Mouse (Mus musculus): ENCODE results near the gene Ube2b. TPM values are rescaled to one million over a fixed set of nuclear protein-coding genes. Genes with fewer than 3 reads are reported as not detected.

The Ube2b gene
- total and polyA plus RNA-seq, 2 experiments from 2014 or later, result 261 to 404 TPM

- Histone ChIP-seq H3K4me3 (ENCODE audit: low read depth, low read length) (no peak overlapping the region), H3K9me3 (replicated peaks; ENCODE audit: control insufficient read depth, low read length) (no peaks in the 10 kb centered on the region), H3K36me3 (replicated peaks; ENCODE audit: control insufficient read depth, insufficient read depth, low read length) (no peaks in the 10 kb centered on the region), H3K27ac (ENCODE audit: low read depth) (peak overlapping the region; percentile 47; the same call in 1 of the 2 replicates), H3K4me1 (ENCODE audit: control insufficient read depth, insufficient read depth) (peaks cover 7% of the 10 kb centered on the region), H3K9ac (replicated peaks; ENCODE audit: low read depth, low read length) (no peak overlapping the region), H3K4me2 (ENCODE audit: low read depth, low read length) (no peak overlapping the region), H3K27me3 (ENCODE audit: control insufficient read depth, insufficient read depth, low read length) (no peaks in the 10 kb centered on the region; the same call in 1 of the 2 replicates)
- 48% methylated on average over 9 of the region's 9 CpGs for WGBS
- DNase-seq (ENCODE audit: low spot score) (peak; percentile 30), ATAC-seq (ENCODE audit: insufficient read depth, low read depth) (no peak; the same call in 1 of the 2 replicates)
- TF ChIP-seq EP300 (IDR thresholded peaks at IDR 0.05; ENCODE audit: low read depth) (no peak), CTCF (IDR thresholded peaks at IDR 0.05; ENCODE audit: low read depth) (no peak)
Observed at GRCm38 (mm10) chr11:51949155-51949840, 51.3 kb downstream of the Ube2b start.

GRCm38 (mm10) chr11:51946144-51946543 is 54.4 kb downstream of the Ube2b start:
- no peak for ATAC-seq (ENCODE audit: insufficient read depth, low read depth)
- H3K27ac ChIP-seq (ENCODE audit: low read depth), result peak overlapping the region; percentile 68; the same call in 1 of the 2 replicates
- no peak overlapping the region for H3K9ac ChIP-seq (replicated peaks; ENCODE audit: low read depth, low read length)
- WGBS, result 68% methylated on average over 6 of the region's 6 CpGs
- H3K36me3 ChIP-seq (replicated peaks; ENCODE audit: control insufficient read depth, insufficient read depth, low read length), result no peaks in the 10 kb centered on the region
- no peak for DNase-seq (ENCODE audit: low spot score)
- TF ChIP-seq EP300 (IDR thresholded peaks at IDR 0.05; ENCODE audit: low read depth) (no peak), CTCF (IDR thresholded peaks at IDR 0.05; ENCODE audit: low read depth) (no peak)
- no peak overlapping the region for H3K4me3 ChIP-seq (ENCODE audit: low read depth, low read length)
- no peaks in the 10 kb centered on the region; the same call in 1 of the 2 replicates for H3K27me3 ChIP-seq (ENCODE audit: control insufficient read depth, insufficient read depth, low read length)
- peaks cover 7% of the 10 kb centered on the region for H3K4me1 ChIP-seq (ENCODE audit: control insufficient read depth, insufficient read depth)
- H3K4me2 ChIP-seq (ENCODE audit: low read depth, low read length), result no peak overlapping the region
- H3K9me3 ChIP-seq (replicated peaks; ENCODE audit: control insufficient read depth, low read length), result no peaks in the 10 kb centered on the region

GRCm38 (mm10) chr11:51945548-51945947 is 55.0 kb downstream of the Ube2b start:
- H3K9ac ChIP-seq (replicated peaks; ENCODE audit: low read depth, low read length), result no peak overlapping the region
- peak; percentile 72 for ATAC-seq (ENCODE audit: insufficient read depth, low read depth)
- H3K4me2 ChIP-seq (ENCODE audit: low read depth, low read length), result peak overlapping the region; percentile 29
- TF ChIP-seq EP300 (IDR thresholded peaks at IDR 0.05; ENCODE audit: low read depth) (no peak), CTCF (IDR thresholded peaks at IDR 0.05; ENCODE audit: low read depth) (no peak)
- H3K27ac ChIP-seq (ENCODE audit: low read depth), result peak overlapping the region; percentile 68
- H3K36me3 ChIP-seq (replicated peaks; ENCODE audit: control insufficient read depth, insufficient read depth, low read length), result no peaks in the 10 kb centered on the region
- peak; percentile 52 for DNase-seq (ENCODE audit: low spot score)
- H3K4me1 ChIP-seq (ENCODE audit: control insufficient read depth, insufficient read depth), result peaks cover 7% of the 10 kb centered on the region
- WGBS, result 8% methylated on average over 8 of the region's 8 CpGs
- no peak overlapping the region for H3K4me3 ChIP-seq (ENCODE audit: low read depth, low read length)
- H3K9me3 ChIP-seq (replicated peaks; ENCODE audit: control insufficient read depth, low read length), result no peaks in the 10 kb centered on the region
- no peaks in the 10 kb centered on the region; the same call in 1 of the 2 replicates for H3K27me3 ChIP-seq (ENCODE audit: control insufficient read depth, insufficient read depth, low read length)

GRCm38 (mm10) chr11:51944239-51944638 is 56.3 kb downstream of the Ube2b start:
- no peak for DNase-seq (ENCODE audit: low spot score)
- H3K4me3 ChIP-seq (ENCODE audit: low read depth, low read length), result no peak overlapping the region
- H3K36me3 ChIP-seq (replicated peaks; ENCODE audit: control insufficient read depth, insufficient read depth, low read length), result no peaks in the 10 kb centered on the region
- no peak overlapping the region for H3K9ac ChIP-seq (replicated peaks; ENCODE audit: low read depth, low read length)
- H3K4me1 ChIP-seq (ENCODE audit: control insufficient read depth, insufficient read depth), result peaks cover 10% of the 10 kb centered on the region
- H3K4me2 ChIP-seq (ENCODE audit: low read depth, low read length), result no peak overlapping the region
- no peak for ATAC-seq (ENCODE audit: insufficient read depth, low read depth)
- no peaks in the 10 kb centered on the region; the same call in 1 of the 2 replicates for H3K27me3 ChIP-seq (ENCODE audit: control insufficient read depth, insufficient read depth, low read length)
- TF ChIP-seq EP300 (IDR thresholded peaks at IDR 0.05; ENCODE audit: low read depth) (no peak), CTCF (IDR thresholded peaks at IDR 0.05; ENCODE audit: low read depth) (no peak)
- H3K27ac ChIP-seq (ENCODE audit: low read depth), result no peak overlapping the region
- H3K9me3 ChIP-seq (replicated peaks; ENCODE audit: control insufficient read depth, low read length), result no peaks in the 10 kb centered on the region
- 92% methylated on average over 3 of the region's 3 CpGs for WGBS

GRCm38 (mm10) chr11:51943500-51943841 is 57.1 kb downstream of the Ube2b start:
- no peak overlapping the region for H3K27ac ChIP-seq (ENCODE audit: low read depth)
- no peaks in the 10 kb centered on the region for H3K9me3 ChIP-seq (replicated peaks; ENCODE audit: control insufficient read depth, low read length)
- ATAC-seq (ENCODE audit: insufficient read depth, low read depth) (no peak), DNase-seq (ENCODE audit: low spot score) (no peak)
- H3K9ac ChIP-seq (replicated peaks; ENCODE audit: low read depth, low read length), result no peak overlapping the region
- peaks cover 10% of the 10 kb centered on the region for H3K4me1 ChIP-seq (ENCODE audit: control insufficient read depth, insufficient read depth)
- H3K36me3 ChIP-seq (replicated peaks; ENCODE audit: control insufficient read depth, insufficient read depth, low read length), result no peaks in the 10 kb centered on the region
- H3K4me2 ChIP-seq (ENCODE audit: low read depth, low read length), result no peak overlapping the region
- 54% methylated on average over 6 of the region's 6 CpGs for WGBS
- no peak overlapping the region for H3K4me3 ChIP-seq (ENCODE audit: low read depth, low read length)
- TF ChIP-seq CTCF (IDR thresholded peaks at IDR 0.05; ENCODE audit: low read depth), result no peak
- TF ChIP-seq EP300 (IDR thresholded peaks at IDR 0.05; ENCODE audit: low read depth), result no peak
- no peaks in the 10 kb centered on the region; the same call in 1 of the 2 replicates for H3K27me3 ChIP-seq (ENCODE audit: control insufficient read depth, insufficient read depth, low read length)
